Mouse (Mus musculus) E14TG2a.4 (cell line): ENCODE results near the gene Olfr1382.
"Not testable (repeated sequence)": the region's sequence is repeated elsewhere in the genome, so short reads cannot be mapped to it uniquely, and the experiment has no call there.

Source experiments
- H3K27me3 ChIP-seq: 2 replicates; pipeline ENCODE4 v1.6.1; 2014; ENCODE audit warnings: low read length, control low read depth; ENCODE audit not compliant: insufficient read depth
- H3K36me3 ChIP-seq: 2 replicates; pipeline ENCODE4 v1.6.1; 2014; ENCODE audit warnings: low read length, control low read depth; ENCODE audit not compliant: insufficient read depth
- H3K4me1 ChIP-seq: replicated peaks from 2 replicates; pipeline ENCODE4 v1.6.1; 2014; ENCODE audit warnings: low read depth, low read length, control low read depth
- H3K4me3 ChIP-seq: replicated peaks from 2 replicates; pipeline ENCODE4 v1.5.1; 2014; ENCODE audit warnings: mild to moderate bottlenecking, low read length
- H3K9me3 ChIP-seq: 2 replicates; pipeline ENCODE4 v1.6.1; 2014; ENCODE audit warnings: low read length, control low read depth
- CTCF ChIP-seq: conservative IDR thresholded peaks from 2 replicates; pipeline ENCODE4 v1.5.1; 2014; ENCODE audit warnings: low read length

Gene Olfr1382

GRCm38 (mm10) chr11:49575054-49575453 is 47.0 kb downstream of the Olfr1382 start:
- not testable (repeated sequence) for H3K27me3 ChIP-seq, H3K4me3 ChIP-seq, H3K4me1 ChIP-seq, H3K36me3 ChIP-seq, H3K9me3 ChIP-seq
- peak; percentile 54 for TF ChIP-seq CTCF

GRCm38 (mm10) chr11:49580452-49580851 is 52.4 kb downstream of the Olfr1382 start:
- not testable (repeated sequence) for H3K9me3 ChIP-seq, H3K27me3 ChIP-seq, H3K4me3 ChIP-seq, H3K4me1 ChIP-seq, H3K36me3 ChIP-seq
